Mouse (Mus musculus) ES-Bruce4 (cell line): ENCODE measurements at regions not wholly inside any gene's neighbourhood (a gene's known extent, or its start where the extent isn't known, plus 50 kb on each side); places are given as distances from the start of the nearest gene placed in this dataset.

Experiments used
- H3K27ac ChIP-seq: 2 replicates; pipeline ENCODE4 v1.5.1; 2012; ENCODE audit warnings: low read length, inconsistent platforms; ENCODE audit not compliant: insufficient read depth
- H3K27me3 ChIP-seq: 2 replicates; pipeline ENCODE4 v1.6.1; 2012; ENCODE audit warnings: mild to moderate bottlenecking, low read length, inconsistent platforms; ENCODE audit not compliant: control insufficient read depth, poor library complexity, insufficient read depth, severe bottlenecking
- H3K36me3 ChIP-seq: 2 replicates; pipeline ENCODE4 v1.6.1; 2012; ENCODE audit warnings: inconsistent platforms, mild to moderate bottlenecking, low read length, moderate library complexity; ENCODE audit not compliant: control insufficient read depth, poor library complexity, insufficient read depth, severe bottlenecking
- H3K4me1 ChIP-seq: one replicate; pipeline ENCODE4 v1.8.1; 2011; ENCODE audit warnings: low read length; ENCODE audit not compliant: control insufficient read depth, insufficient read depth
- H3K4me3 ChIP-seq: 2 replicates; pipeline ENCODE4 v1.5.1; 2011; ENCODE audit warnings: low read depth, mild to moderate bottlenecking, low read length
- H3K9ac ChIP-seq: 2 replicates; pipeline ENCODE4 v1.6.1; 2012; ENCODE audit warnings: low read depth, mild to moderate bottlenecking, inconsistent platforms; ENCODE audit not compliant: poor library complexity, severe bottlenecking
- H3K9me3 ChIP-seq: replicated peaks from 2 replicates; pipeline ENCODE4 v1.6.1; 2012; ENCODE audit warnings: mild to moderate bottlenecking, low read length, inconsistent platforms; ENCODE audit not compliant: control insufficient read depth, poor library complexity, insufficient read depth, severe bottlenecking
- CTCF ChIP-seq: IDR thresholded peaks from one replicate; pipeline ENCODE4 v1.8.1; 2011; ENCODE audit warnings: low read depth, low read length
- EP300 ChIP-seq: IDR thresholded peaks from 2 replicates; pipeline ENCODE4 v1.6.1; 2011; ENCODE audit warnings: low read depth, low read length; ENCODE audit not compliant: insufficient read depth
- POLR2A ChIP-seq: IDR thresholded peaks from one replicate; pipeline ENCODE4 v1.8.1; 2011; ENCODE audit warnings: low read length; ENCODE audit not compliant: insufficient read depth

DNA sequence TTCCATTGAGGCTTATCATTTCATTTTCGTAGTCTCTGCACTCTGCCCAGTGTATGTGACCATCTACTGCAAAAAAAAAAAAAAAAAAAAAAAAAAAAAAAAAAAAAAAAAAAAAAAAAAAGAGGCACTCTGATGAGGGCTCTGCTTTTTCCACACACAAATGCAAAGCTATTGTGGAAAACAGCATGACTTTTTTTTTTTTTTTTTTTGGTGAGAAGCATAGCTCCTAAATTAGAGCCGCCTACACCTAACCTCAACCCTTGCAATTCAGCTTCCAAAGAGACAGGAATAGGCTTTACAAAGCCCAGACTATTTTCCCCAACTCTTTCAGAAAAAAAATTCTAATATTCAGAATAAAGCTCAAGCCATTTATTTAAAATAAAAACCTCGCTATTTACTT is 54.0 kb upstream of the B430305J03Rik start:
- Histone ChIP-seq H3K27ac (no peak overlapping the region), H3K27me3 (no peaks in the 10 kb centered on the region), H3K4me1 (no peaks in the 10 kb centered on the region), H3K4me3 (no peak overlapping the region), H3K9me3 (no peaks in the 10 kb centered on the region), H3K9ac (no peak overlapping the region), H3K36me3 (no peaks in the 10 kb centered on the region)
- TF ChIP-seq POLR2A (no peak), CTCF (no peak), EP300 (no peak)

DNA sequence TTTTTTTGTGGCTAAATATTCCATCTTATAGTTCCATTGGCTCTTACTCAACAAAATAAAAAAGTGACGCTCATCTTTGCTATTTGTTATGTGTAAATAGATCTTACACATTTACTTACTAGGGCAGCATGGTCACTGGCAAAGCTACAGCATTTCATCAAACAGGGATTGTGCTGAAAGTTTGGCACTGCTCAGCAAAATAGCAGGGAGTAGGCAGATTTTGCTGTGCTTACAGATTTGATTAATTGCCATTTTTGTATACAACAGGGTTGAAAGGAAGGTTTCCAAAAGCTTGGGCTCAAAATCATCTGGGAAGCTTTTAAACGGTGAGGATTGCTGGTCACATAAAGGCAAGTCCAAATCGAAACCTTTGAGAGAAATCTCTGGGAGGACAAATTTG is 52.3 kb upstream of the B430305J03Rik start:
- Histone ChIP-seq H3K4me1 (no peaks in the 10 kb centered on the region), H3K9ac (no peak overlapping the region), H3K36me3 (no peaks in the 10 kb centered on the region), H3K27ac (no peak overlapping the region), H3K9me3 (no peaks in the 10 kb centered on the region), H3K27me3 (no peaks in the 10 kb centered on the region), H3K4me3 (no peak overlapping the region)
- TF ChIP-seq CTCF (no peak), EP300 (no peak), POLR2A (no peak)
